Mouse (Mus musculus) neural tube, embryonic 11.5 days (tissue): Measurements from ENCODE around the gene Scfd2. TPM values are rescaled to one million over a fixed set of nuclear protein-coding genes. Genes with fewer than 3 reads are reported as not detected.

Experiments used
- ATAC-seq: fragments of 200-750 bp; cut with Nextera tagmentation; 2 replicates; pipeline ENCODE4 v1.8.0; 2017; ENCODE audit warnings: moderate number of reproducible peaks, mild to moderate bottlenecking, moderate TSS enrichment, moderate library complexity; ENCODE audit not compliant: insufficient read depth, low FRiP score, low TSS enrichment
- DNase-seq: peaks from one replicate; pipeline ENCODE4 v3.0.0-alpha.2; 2015; ENCODE audit warnings: low spot score
- H3K27ac ChIP-seq: fragments of 300-500 bp; sonication (generic); 2 replicates; pipeline ENCODE4 v1.5.1; 2014; ENCODE audit warnings: low read depth, mild to moderate bottlenecking, low read length
- H3K27me3 ChIP-seq: fragments of 300-500 bp; sonication (generic); 2 replicates; pipeline ENCODE4 v1.6.1; 2014; ENCODE audit warnings: mild to moderate bottlenecking, low read length, mixed read lengths; ENCODE audit not compliant: control insufficient read depth, insufficient read depth
- H3K36me3 ChIP-seq: fragments of 300-500 bp; sonication (generic); 2 replicates; pipeline ENCODE4 v1.6.1; 2014; ENCODE audit warnings: mild to moderate bottlenecking, low read length, moderate library complexity, mixed read lengths; ENCODE audit not compliant: control insufficient read depth, insufficient read depth
- H3K4me1 ChIP-seq: fragments of 300-500 bp; sonication (generic); 2 replicates; pipeline ENCODE4 v1.6.1; 2014; ENCODE audit warnings: low read length, mixed read lengths; ENCODE audit not compliant: control insufficient read depth, insufficient read depth
- H3K4me2 ChIP-seq: fragments of 300-500 bp; sonication (generic); 2 replicates; pipeline ENCODE4 v1.6.1; 2014; ENCODE audit warnings: low read depth, mild to moderate bottlenecking, moderate library complexity
- H3K4me3 ChIP-seq: fragments of 300-500 bp; sonication (generic); 2 replicates; pipeline ENCODE4 v1.5.1; 2014; ENCODE audit warnings: low read depth, low read length
- H3K9ac ChIP-seq: fragments of 300-500 bp; sonication (generic); 2 replicates; pipeline ENCODE4 v1.6.1; 2014; ENCODE audit warnings: mild to moderate bottlenecking, low read length
- H3K9me3 ChIP-seq: fragments of 300-500 bp; sonication (generic); 2 replicates; pipeline ENCODE4 v1.6.1; 2016; ENCODE audit warnings: low read length; ENCODE audit not compliant: control insufficient read depth
- WGBS: fragments of 180-500 bp; shearing (Covaris S2); extraction: QIAGEN DNeasy Blood & Tissue Kit; methylation state at CpG from one replicate; pipeline ENCODE4 v1.1.7; 2014; 5-methylcytosine and 5-hydroxymethylcytosine counted together
- polyA plus RNA-seq: library from polyadenylated mRNA; unstranded; fragments of >200 nt; fragmentation: Nextera tagmentation; extraction: Ambion mirVana; gene quantifications from 2 replicates; pipeline ENCODE4 v1.2.1, GENCODE M21; 2014

The Scfd2 gene
- polyA plus RNA-seq, 1 experiment from 2014 or later: 14.7 TPM

- DNase-seq (no peak), ATAC-seq (no peak)
- 75% methylated on average over 5 of the region's 5 CpGs for WGBS
Measured at GRCm38 (mm10) chr5:74404083-74404482, 127.5 kb downstream of the Scfd2 start.

GRCm38 (mm10) chr5:74402626-74403025 is 128.9 kb downstream of the Scfd2 start:
- Histone ChIP-seq H3K27ac (no peak overlapping the region), H3K9me3 (no peaks in the 10 kb centered on the region), H3K9ac (no peak overlapping the region), H3K4me2 (no peak overlapping the region), H3K36me3 (no peaks in the 10 kb centered on the region), H3K4me1 (no peaks in the 10 kb centered on the region), H3K27me3 (no peaks in the 10 kb centered on the region), H3K4me3 (no peak overlapping the region)
- ATAC-seq (no peak), DNase-seq (no peak)
- WGBS: 70% methylated on average over 4 of the region's 4 CpGs

More at GRCm38 (mm10) chr5:74404083-74404482, 127.5 kb downstream of the Scfd2 start:
- no peaks in the 10 kb centered on the region for H3K27me3 ChIP-seq
- H3K27ac ChIP-seq: no peak overlapping the region
- H3K4me3 ChIP-seq: no peak overlapping the region
- no peaks in the 10 kb centered on the region for H3K4me1 ChIP-seq
- no peak overlapping the region for H3K4me2 ChIP-seq
- no peaks in the 10 kb centered on the region for H3K9me3 ChIP-seq
- H3K36me3 ChIP-seq: no peaks in the 10 kb centered on the region
- H3K9ac ChIP-seq: no peak overlapping the region

GRCm38 (mm10) chr5:74391806-74392205 is 139.8 kb downstream of the Scfd2 start:
- H3K4me2 ChIP-seq: no peak overlapping the region
- DNase-seq: no peak
- H3K4me3 ChIP-seq: no peak overlapping the region
- H3K27ac ChIP-seq: no peak overlapping the region
- 79% methylated on average over 2 of the region's 2 CpGs for WGBS
- no peaks in the 10 kb centered on the region for H3K4me1 ChIP-seq
- no peaks in the 10 kb centered on the region for H3K36me3 ChIP-seq
- no peak overlapping the region for H3K9ac ChIP-seq
- H3K9me3 ChIP-seq: no peaks in the 10 kb centered on the region
- no peak for ATAC-seq
- no peaks in the 10 kb centered on the region for H3K27me3 ChIP-seq

DNA sequence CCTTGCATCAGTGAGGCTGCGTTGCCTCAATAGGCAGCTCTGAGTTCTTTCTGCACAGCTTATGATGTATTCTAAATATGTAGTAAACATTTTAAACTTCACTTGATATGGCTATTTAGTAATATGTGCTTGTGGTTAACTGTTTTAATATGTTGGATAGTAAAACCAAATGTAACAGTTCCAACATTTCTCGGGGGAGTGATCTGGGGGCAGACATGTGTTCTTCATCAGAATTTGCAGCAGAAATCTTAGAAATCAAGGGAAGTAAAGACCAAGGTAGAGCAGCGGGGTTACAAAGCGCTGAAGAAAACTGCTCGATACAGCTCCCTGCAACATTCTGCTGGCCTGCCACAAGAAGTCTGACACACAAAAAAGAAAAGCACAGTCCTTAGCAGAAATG is 140.2 kb downstream of the Scfd2 start:
- Histone ChIP-seq H3K4me3 (no peak overlapping the region), H3K4me1 (no peaks in the 10 kb centered on the region), H3K27me3 (no peaks in the 10 kb centered on the region), H3K9me3 (no peaks in the 10 kb centered on the region), H3K27ac (no peak overlapping the region), H3K9ac (no peak overlapping the region), H3K36me3 (no peaks in the 10 kb centered on the region), H3K4me2 (no peak overlapping the region)
- WGBS: 82% methylated on average over 5 of the region's 5 CpGs
- no peak for ATAC-seq
- DNase-seq: no peak

- Histone ChIP-seq H3K9ac (no peak overlapping the region), H3K36me3 (no peaks in the 10 kb centered on the region), H3K4me1 (no peaks in the 10 kb centered on the region), H3K27me3 (no peaks in the 10 kb centered on the region), H3K4me2 (no peak overlapping the region), H3K4me3 (no peak overlapping the region), H3K9me3 (no peaks in the 10 kb centered on the region), H3K27ac (no peak overlapping the region)
- no peak for ATAC-seq
- WGBS: 79% methylated on average over 2 of the region's 2 CpGs
- DNase-seq: no peak
Measured at GRCm38 (mm10) chr5:74388849-74389248, 142.7 kb downstream of the Scfd2 start.

DNA sequence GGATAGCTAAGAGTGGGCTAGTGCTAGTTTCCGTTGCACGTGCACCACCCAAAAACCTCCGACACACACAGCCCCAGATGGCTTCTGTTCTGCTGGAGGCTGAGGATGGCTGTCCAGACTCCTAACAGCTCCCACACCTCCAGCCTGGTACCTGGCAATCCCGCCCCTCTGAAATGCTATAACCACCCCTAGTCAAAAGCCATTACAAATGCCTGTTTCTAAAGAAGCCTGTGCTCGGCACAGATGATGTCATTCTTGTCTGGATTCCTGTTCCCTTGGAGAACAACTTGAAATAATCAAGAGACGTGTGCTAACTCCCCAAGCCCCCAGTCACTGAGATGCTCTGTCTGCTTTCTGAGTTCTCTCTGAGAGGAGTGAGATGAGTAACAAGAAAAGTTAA is 143.5 kb downstream of the Scfd2 start:
- H3K4me2 ChIP-seq: no peak overlapping the region
- H3K36me3 ChIP-seq: no peaks in the 10 kb centered on the region
- WGBS: 69% methylated on average over 6 of the region's 6 CpGs
- no peaks in the 10 kb centered on the region for H3K9me3 ChIP-seq
- H3K4me1 ChIP-seq: no peaks in the 10 kb centered on the region
- H3K9ac ChIP-seq: no peak overlapping the region
- DNase-seq: no peak
- no peak overlapping the region for H3K4me3 ChIP-seq
- H3K27me3 ChIP-seq: no peaks in the 10 kb centered on the region
- no peak for ATAC-seq
- H3K27ac ChIP-seq: no peak overlapping the region

DNA sequence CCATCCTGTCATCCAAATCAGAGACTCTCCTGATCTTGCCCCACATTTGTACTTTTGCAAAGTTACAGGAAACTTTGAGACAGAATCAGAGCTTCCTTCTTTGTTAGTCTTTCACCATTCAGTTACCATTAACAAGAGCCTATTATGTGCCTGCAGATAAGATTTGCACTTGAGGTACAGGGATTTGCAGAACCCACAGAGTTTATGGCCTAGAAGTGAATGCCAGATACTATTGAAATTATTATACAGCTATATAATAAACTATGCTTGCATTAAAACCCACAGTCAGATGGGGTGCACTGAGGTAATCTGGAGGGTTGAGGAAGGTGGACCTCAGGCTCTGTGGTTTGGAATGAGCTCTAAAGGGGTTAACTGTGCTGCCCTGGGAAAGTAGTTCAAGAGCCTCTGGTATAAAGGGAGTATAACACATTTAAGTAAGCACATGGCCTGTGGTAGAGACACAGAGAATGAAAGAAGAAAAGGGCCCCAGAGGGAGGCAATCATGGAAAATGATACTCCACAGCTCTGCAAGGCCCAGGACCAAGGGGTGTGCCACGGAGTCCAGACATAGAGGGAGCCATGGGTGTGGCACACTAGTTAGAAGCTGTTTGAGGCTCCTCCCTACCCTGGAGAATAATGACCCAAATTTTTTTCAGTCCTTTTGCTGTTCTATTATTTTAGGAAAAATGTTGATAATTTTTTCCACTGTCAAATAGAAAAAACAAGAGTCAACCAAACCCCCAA is 144.2 kb downstream of the Scfd2 start:
- Histone ChIP-seq H3K9me3 (no peaks in the 10 kb centered on the region), H3K36me3 (no peaks in the 10 kb centered on the region), H3K4me1 (no peaks in the 10 kb centered on the region), H3K9ac (no peak overlapping the region), H3K27ac (no peak overlapping the region), H3K27me3 (no peaks in the 10 kb centered on the region), H3K4me2 (no peak overlapping the region), H3K4me3 (no peak overlapping the region)
- DNase-seq (no peak), ATAC-seq (no peak)
- WGBS: 67% methylated on average over 1 of the region's 1 CpGs

DNA sequence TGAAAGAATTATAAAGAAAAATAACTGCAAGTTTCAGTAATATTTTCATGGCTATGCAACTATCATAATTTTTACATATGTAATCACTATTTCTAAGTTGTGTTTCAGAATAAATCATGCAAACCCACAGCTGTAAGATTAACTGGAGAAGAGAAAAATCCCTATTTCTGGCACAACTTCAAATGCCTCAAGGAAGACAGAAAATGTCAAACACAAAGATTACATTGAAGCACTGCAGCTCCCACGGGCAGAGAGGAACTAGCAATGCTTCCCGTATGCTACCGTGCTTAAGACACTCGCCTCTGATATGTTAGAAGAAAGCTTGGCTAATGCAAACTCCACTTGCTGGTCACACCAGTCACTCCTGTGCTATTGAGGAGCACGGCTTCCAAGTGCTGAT is 151.5 kb downstream of the Scfd2 start:
- Histone ChIP-seq H3K9ac (no peak overlapping the region), H3K4me3 (no peak overlapping the region), H3K9me3 (no peaks in the 10 kb centered on the region), H3K27me3 (no peaks in the 10 kb centered on the region), H3K4me2 (no peak overlapping the region), H3K27ac (no peak overlapping the region), H3K4me1 (no peaks in the 10 kb centered on the region), H3K36me3 (no peaks in the 10 kb centered on the region)
- 83% methylated on average over 5 of the region's 5 CpGs for WGBS
- no peak for ATAC-seq
- no peak for DNase-seq

DNA sequence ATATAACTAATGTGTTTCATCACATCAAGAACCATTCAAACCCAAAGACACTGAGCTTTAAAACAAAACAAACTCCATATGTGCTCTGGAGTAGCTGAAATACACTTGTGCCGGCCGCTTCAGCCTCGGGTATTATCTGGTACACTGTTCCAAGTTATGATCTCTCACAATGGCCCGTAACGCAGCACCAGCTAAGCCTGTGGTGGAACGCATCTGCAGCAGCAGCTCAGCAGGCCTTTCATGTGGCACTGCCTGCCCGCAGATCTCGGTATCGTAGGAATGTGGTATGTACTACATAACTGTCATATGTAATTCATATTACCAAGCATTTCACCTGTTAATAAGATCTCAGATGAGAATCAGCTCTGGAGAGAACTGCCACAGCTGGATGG is 164.9 kb downstream of the Scfd2 start:
- no peak overlapping the region for H3K4me3 ChIP-seq
- H3K27ac ChIP-seq: no peak overlapping the region
- H3K4me2 ChIP-seq: no peak overlapping the region
- H3K27me3 ChIP-seq: no peaks in the 10 kb centered on the region
- H3K9ac ChIP-seq: no peak overlapping the region
- 59% methylated on average over 9 of the region's 9 CpGs for WGBS
- DNase-seq: no peak
- no peaks in the 10 kb centered on the region for H3K36me3 ChIP-seq
- no peaks in the 10 kb centered on the region for H3K9me3 ChIP-seq
- no peak for ATAC-seq
- peaks cover 5% of the 10 kb centered on the region; the same call in 1 of the 2 replicates for H3K4me1 ChIP-seq
